Mouse (Mus musculus): ENCODE data around the gene Slc22a21.

Gene Slc22a21

DNA sequence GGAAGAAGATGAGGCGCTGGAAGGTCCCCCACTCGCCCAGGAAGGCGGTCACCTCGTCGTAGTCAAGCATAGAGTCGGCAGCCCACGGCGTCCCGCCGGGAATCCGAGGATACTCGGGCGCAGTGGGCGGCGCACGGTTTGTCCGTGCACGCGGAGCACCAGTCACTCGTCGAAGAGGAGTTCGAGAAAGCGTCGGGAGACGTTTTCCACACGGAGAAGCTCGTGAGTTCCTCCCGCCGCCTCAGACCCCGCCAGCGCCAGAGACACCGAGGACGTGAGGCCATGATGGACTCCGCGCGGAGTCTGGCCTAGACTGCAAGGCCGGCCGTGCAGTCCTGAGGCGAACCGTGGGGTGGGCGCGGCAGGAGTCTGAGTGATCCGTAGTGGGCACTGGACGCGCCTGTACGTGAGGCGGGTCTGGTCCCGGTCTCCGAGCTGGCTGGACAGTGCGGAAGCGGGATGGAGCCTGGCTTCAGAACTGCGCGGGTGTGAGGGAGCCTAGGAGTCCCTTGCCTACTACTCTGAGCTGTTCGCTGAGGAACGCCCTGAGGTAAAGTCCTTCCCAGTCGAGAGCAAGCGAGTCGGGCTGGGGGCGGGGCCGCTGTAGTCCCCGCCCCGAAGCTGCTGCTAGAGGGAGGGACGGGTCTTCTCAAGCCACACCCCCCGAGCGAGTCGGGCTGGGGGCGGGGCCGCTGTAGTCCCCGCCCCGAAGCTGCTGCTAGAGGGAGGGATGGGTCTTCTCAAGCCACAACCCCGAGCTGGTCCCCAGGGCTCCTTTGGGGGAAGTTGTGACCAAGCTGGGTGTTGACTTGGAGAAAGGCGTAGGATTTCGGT is at the start of gene Slc22a21:
Slc22a21 (minus strand) TSS at position 545 of the 834 bp plus-strand sequence.
- no peaks in the 10 kb centered on the region for H3K36me3 ChIP-seq (ENCODE audit: control insufficient read depth, insufficient read depth, low read length, poor library complexity, severe bottlenecking)
- peak; percentile 79 for DNase-seq (ENCODE audit: low read depth, low spot score)
- no peaks in the 10 kb centered on the region for H3K27me3 ChIP-seq (ENCODE audit: control insufficient read depth, insufficient read depth, low read length, poor library complexity, severe bottlenecking)

- no peaks in the 10 kb centered on the region for H3K36me3 ChIP-seq (ENCODE audit: control insufficient read depth, insufficient read depth, low read length, poor library complexity, severe bottlenecking)
- DNase-seq (ENCODE audit: low read depth, low spot score): no peak
- H3K27me3 ChIP-seq (ENCODE audit: control insufficient read depth, insufficient read depth, low read length, poor library complexity, severe bottlenecking): no peaks in the 10 kb centered on the region
Observed at GRCm38 (mm10) chr11:54028997-54029396, 48.9 kb upstream of the Slc22a21 start.

DNA sequence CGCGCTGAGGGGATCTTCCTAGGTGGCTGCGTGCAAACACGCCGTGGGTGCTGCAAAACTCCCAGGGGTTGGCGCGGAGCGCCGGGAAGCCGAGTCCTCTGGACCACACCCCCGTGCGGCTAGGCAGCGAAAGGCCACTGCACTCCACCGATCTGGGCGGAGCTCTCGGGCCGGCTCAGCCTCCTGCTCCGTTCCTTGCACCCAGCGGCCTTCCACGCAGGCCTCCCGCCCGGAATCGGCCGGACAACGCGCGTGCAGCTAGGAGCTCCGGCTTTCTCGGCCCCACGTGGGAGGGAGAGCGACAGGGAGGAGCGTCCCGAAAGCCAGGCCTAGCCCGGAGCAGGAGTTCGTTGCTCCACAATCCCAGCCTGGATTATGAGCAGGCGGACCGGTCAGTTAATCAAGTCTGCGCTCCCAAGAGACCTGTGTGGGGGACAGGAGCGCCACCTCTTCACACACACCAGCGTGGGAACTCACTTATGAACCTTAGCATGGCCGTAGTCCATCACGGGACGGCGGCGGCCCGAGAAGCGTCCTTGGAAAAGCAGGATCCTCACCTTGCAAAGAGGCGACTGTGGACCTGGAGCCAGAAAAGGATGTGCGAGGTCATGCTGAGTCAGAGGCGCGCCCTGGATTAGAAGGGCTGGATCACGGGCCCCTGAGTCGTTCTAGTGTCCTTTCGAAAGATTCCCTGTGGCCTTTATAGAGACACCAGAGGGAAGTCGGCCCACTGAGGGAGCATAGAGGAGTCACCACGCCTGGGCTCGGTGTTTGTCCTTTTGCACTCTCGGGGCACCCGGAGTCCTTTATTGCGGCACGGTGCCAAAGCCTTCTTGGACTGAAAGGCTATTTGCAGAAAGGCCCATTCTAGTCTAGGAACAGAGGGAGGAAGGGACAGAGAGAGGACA is 48.2 kb upstream of the Slc22a21 start, which contains the start of gene Slc22a4:
Slc22a4 (minus strand) TSS at position 47 of the 908 bp plus-strand sequence.
- DNase-seq (ENCODE audit: low read depth, low spot score): no peak
- no peaks in the 10 kb centered on the region for H3K27me3 ChIP-seq (ENCODE audit: control insufficient read depth, insufficient read depth, low read length, poor library complexity, severe bottlenecking)
- H3K36me3 ChIP-seq (ENCODE audit: control insufficient read depth, insufficient read depth, low read length, poor library complexity, severe bottlenecking): no peaks in the 10 kb centered on the region

DNA sequence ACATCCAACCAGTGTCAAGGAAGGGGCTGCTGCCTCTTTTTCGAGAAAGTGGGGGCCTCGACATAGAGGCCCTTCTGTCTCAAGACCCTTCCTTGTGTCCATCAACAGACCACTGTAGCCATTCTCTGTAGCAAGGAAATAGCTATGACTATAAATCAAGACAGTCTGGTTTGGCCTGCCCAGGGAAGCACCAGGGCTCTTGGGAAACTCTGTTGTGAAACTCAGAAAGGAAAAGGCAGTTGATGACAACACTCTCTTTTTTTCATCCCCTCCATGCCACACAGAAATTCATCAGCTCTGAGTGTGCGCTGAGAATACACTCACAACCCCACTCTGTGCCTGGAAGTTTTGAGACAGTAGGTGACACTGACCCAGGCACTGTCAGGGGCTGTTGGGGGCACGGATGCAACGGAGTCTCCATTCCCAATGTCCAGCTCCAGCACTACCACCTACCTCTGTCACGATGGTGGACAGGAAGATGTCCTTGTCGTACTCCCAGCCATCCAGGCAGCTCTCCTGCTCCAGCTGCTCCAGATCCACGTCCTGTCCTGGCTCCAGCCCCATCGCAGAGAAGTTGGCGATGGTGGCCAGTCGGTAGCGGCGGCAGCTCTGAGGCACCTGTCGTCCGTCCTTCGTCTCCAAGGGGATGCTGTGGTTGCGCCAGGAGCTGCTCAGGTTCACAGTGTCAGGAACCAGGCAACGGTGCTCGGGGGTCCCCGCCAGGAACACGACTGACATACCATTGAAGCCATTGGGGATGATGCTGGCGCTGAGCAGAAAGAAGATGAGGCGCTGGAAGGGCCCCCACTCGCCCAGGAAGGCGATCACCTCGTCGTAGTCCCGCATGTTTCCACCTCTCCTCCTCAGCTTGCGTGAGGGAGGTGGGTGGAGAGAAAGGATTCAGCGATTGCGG is 47.3 kb upstream of the Slc22a21 start:
- Histone ChIP-seq H3K27me3 (ENCODE audit: control insufficient read depth, insufficient read depth, low read length, poor library complexity, severe bottlenecking) (no peaks in the 10 kb centered on the region), H3K36me3 (ENCODE audit: control insufficient read depth, insufficient read depth, low read length, poor library complexity, severe bottlenecking) (no peaks in the 10 kb centered on the region)
- no peak for DNase-seq (ENCODE audit: low read depth, low spot score)

GRCm38 (mm10) chr11:54026491-54027041 is 46.4 kb upstream of the Slc22a21 start:
- Histone ChIP-seq H3K27me3 (ENCODE audit: control insufficient read depth, insufficient read depth, low read length, poor library complexity, severe bottlenecking) (no peaks in the 10 kb centered on the region), H3K36me3 (ENCODE audit: control insufficient read depth, insufficient read depth, low read length, poor library complexity, severe bottlenecking) (no peaks in the 10 kb centered on the region)
- no peak for DNase-seq (ENCODE audit: low read depth, low spot score)

DNA sequence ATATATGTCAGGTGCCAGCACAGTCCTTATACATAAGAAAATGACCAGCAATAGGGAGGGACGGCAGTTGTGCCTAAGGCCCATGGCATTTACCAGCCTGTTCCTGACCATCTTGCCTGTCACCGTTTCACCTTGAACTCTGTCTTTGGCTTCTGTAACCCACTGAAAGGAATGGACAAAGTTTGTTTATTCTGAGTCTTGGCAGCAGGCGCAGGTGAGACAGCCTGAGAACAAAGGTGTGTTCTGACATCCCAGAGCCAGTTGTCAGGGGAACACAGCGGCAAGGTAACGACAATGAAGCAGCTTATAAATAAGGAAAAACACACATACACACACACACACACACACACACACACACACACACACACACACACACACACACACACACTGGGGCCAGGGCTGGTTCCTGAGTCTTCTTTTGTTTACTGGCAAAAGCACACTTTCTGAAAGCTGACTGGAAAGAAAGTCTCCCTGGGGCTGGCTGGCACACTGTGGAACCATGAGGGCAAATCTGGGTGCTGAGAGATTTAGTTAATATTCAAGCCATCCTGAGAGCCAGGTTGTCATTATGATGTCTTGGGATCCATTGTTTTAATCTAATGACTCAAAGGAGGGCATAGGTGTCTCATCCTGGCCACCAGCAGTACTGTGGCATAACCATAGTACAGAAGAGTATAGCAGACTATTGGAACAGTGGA is 41.4 kb upstream of the Slc22a21 start:
- H3K27me3 ChIP-seq (ENCODE audit: control insufficient read depth, insufficient read depth, low read length, poor library complexity, severe bottlenecking): no peaks in the 10 kb centered on the region
- no peaks in the 10 kb centered on the region for H3K36me3 ChIP-seq (ENCODE audit: control insufficient read depth, insufficient read depth, low read length, poor library complexity, severe bottlenecking)
- no peak for DNase-seq (ENCODE audit: low read depth, low spot score)

- H3K27me3 ChIP-seq (ENCODE audit: control insufficient read depth, insufficient read depth, low read length, poor library complexity, severe bottlenecking): no peaks in the 10 kb centered on the region; the same call in 1 of the 2 replicates
- no peak for DNase-seq (ENCODE audit: low read depth, low spot score)
Observed at GRCm38 (mm10) chr11:54018893-54019732, 39.0 kb upstream of the Slc22a21 start.

GRCm38 (mm10) chr11:54017596-54017995 is 37.5 kb upstream of the Slc22a21 start:
- DNase-seq (ENCODE audit: low read depth, low spot score): no peak

More at GRCm38 (mm10) chr11:54018893-54019732, 39.0 kb upstream of the Slc22a21 start:
- no peaks in the 10 kb centered on the region for H3K36me3 ChIP-seq (ENCODE audit: control insufficient read depth, insufficient read depth, low read length, poor library complexity, severe bottlenecking)

GRCm38 (mm10) chr11:54016051-54016450 is 35.9 kb upstream of the Slc22a21 start:
- no peaks in the 10 kb centered on the region for H3K36me3 ChIP-seq (ENCODE audit: control insufficient read depth, insufficient read depth, low read length, poor library complexity, severe bottlenecking)
- no peak for DNase-seq (ENCODE audit: low read depth, low spot score)
- no peaks in the 10 kb centered on the region; the same call in 1 of the 2 replicates for H3K27me3 ChIP-seq (ENCODE audit: control insufficient read depth, insufficient read depth, low read length, poor library complexity, severe bottlenecking)

More at GRCm38 (mm10) chr11:54017596-54017995, 37.5 kb upstream of the Slc22a21 start:
- no peaks in the 10 kb centered on the region for H3K36me3 ChIP-seq (ENCODE audit: control insufficient read depth, insufficient read depth, low read length, poor library complexity, severe bottlenecking)
- no peaks in the 10 kb centered on the region; the same call in 1 of the 2 replicates for H3K27me3 ChIP-seq (ENCODE audit: control insufficient read depth, insufficient read depth, low read length, poor library complexity, severe bottlenecking)

DNA sequence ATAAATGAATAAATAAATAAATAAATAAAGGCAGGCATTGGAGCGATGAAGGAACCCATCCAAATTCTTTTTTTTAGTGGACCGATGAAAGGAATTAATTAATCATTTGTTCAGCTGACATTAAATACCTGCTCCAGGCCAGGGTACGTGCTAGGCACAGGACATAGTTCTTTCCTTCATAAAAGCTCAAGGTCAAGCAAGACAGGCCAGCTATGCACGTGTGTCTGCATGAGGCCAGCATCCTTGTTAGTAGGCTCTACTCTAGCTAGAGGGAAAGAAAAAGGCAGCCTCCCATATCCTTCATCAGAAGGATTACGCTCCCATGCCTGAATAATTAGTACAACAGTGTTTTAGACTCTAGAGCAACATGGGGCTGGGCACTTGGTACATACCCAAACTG is 32.8 kb upstream of the Slc22a21 start:
- Histone ChIP-seq H3K27me3 (ENCODE audit: control insufficient read depth, insufficient read depth, low read length, poor library complexity, severe bottlenecking) (no peaks in the 10 kb centered on the region; the same call in 1 of the 2 replicates), H3K36me3 (ENCODE audit: control insufficient read depth, insufficient read depth, low read length, poor library complexity, severe bottlenecking) (no peaks in the 10 kb centered on the region)
- DNase-seq (ENCODE audit: low read depth, low spot score): no peak

DNA sequence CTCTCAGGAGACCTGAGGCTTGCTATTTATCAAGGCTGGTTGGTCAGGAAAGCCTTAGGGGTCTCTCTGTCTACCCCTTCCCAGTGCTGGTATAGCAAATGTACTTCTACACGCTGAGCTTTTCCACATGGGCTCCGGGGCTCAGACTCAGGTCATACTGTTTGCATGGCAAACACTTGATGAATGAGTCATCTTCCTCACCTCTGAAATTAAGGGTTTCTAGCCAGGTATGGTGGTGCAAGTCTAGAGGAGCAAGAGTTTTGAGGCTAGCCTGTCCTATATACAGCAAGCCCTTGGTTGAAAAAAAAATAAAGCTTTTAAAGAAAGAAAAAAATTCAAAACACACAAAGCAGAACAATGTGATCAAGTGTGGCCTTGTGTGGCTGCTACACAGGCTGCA is 31.1 kb upstream of the Slc22a21 start:
- H3K27me3 ChIP-seq (ENCODE audit: control insufficient read depth, insufficient read depth, low read length, poor library complexity, severe bottlenecking): no peaks in the 10 kb centered on the region; the same call in 1 of the 2 replicates
- no peak for DNase-seq (ENCODE audit: low read depth, low spot score)
- H3K36me3 ChIP-seq (ENCODE audit: control insufficient read depth, insufficient read depth, low read length, poor library complexity, severe bottlenecking): no peaks in the 10 kb centered on the region

- H3K27me3 ChIP-seq (ENCODE audit: control insufficient read depth, insufficient read depth, low read length, poor library complexity, severe bottlenecking): no peaks in the 10 kb centered on the region
- no peak for DNase-seq (ENCODE audit: low read depth, low spot score)
- H3K36me3 ChIP-seq (ENCODE audit: control insufficient read depth, insufficient read depth, low read length, poor library complexity, severe bottlenecking): no peaks in the 10 kb centered on the region
Observed at GRCm38 (mm10) chr11:54008416-54008920, 28.3 kb upstream of the Slc22a21 start.

Measured in splenic B cell, adult 2 months (primary cell).